Mouse (Mus musculus): ENCODE data around the gene Mvb12b.

- TF ChIP-seq CTCF (IDR thresholded peaks at IDR 0.05; ENCODE audit: insufficient read depth, low read length) (peak; percentile 89), POLR2A (IDR thresholded peaks at IDR 0.05; ENCODE audit: borderline replicate concordance, extremely low read depth, low read depth, low read length) (no peak)
These were observed 205.5 kb downstream of the Mvb12b start for GRCm38 (mm10) chr2:33682219-33682618.
